Mouse (Mus musculus) heart, postnatal 4 days (tissue): ENCODE results near the gene Stat5b. TPM values are rescaled to one million over a fixed set of nuclear protein-coding genes. Genes with fewer than 3 reads are reported as not detected.

Source experiments
- DNase-seq: peaks from one replicate; pipeline ENCODE4 v3.0.0; 2021
- total RNA-seq, 2 experiments: library from RNA; stranded (reverse); gene quantifications; 2 replicates each; pipeline ENCODE4 v1.2.3; 2021

The Stat5b gene
- total RNA-seq, 2 experiments from 2014 or later = 45.4 to 52.4 TPM

DNA sequence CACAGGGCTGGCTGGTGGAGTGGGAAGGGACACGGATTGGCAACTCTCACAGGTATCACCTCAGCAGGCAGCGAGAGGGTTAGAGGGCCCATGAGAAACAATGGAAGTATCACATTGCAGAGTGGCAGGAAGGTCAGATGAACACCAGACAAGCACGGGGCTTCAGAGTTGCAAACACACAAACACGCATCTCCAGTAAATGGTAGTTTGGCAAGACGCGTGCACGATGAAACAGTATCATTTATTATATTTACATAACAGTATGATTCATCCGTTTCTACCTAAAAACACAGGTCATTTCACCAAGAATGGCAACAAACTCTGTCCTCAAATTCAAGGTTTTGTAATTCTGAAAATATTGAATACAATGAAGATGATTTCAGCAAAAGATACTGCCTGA lies 11.0 kb downstream of the Stat5b start:
- no peak for DNase-seq

DNA sequence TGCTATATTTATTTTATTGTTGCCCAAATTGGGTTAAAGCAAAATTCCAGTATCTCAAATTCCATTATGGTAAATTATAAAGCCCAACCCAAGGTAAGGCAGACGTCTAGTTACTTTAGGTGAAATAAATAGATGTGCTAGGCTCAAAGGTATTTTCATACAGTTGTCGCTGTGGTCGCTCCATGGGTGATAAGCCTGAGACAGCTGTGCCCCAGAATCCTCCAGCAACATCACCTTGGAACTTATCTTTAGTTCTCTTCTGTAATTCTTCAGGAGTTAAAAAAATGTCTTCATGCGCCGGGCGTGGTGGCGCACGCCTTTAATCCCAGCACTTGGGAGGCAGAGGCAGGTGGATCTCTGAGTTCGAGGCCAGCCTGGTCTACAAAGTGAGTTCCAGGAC lies 11.6 kb downstream of the Stat5b start:
- no peak for DNase-seq

DNA sequence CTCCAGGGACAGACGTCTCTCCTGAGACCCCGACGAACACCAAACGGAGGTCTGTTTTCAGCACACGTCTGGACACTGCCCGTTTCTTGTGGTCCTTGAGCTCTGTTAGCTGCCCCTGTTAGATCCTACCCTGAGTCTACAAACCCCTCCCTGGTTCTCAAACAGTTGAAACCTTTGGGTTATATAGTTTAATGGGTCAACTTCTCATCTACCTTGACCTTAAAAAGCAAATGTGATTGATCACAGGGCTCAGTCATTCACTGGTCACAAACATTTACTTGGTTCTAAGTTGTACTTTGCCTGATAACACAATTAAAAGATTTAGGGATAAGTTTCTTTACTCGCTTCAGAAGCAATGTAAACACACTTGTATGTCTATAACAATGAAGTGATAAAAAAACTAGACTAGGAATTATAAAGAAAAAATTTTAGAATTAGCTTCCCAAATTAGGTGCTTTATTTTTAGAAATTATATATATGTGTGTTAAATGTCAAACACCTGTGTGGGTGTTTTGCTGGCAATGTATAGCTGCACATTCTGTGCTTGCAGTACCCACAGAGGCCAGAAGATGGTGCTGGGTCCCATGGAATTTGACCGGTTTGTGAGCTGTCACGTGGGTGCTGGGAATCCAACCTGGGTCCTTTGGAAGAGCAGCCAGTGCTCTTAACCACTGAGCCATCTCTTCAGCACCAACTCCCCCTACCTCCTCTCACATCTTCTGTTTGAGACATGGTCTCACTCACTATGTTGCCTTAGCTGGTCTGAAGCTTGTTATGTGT lies 13.4 kb downstream of the Stat5b start:
- no peak for DNase-seq

DNA sequence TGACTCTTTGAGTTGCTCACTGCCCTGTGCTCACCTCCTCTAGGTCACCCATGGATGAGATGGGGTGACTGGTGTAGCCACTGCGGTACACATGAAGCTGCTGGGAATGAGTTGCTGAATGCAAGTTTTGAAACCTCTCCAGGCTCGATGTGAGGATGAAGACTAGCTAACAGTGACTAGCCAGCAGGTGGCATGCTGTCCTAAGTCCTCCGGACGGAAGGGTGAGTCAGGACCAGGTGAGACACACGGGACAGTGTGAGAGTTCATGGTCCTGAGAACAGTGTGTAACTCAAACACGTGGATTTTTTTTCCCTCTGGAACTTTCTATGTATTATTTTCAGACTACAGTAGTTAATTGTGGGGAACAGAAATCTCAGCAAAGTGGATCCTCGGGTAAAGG lies 17.1 kb downstream of the Stat5b start:
- DNase-seq = no peak

DNA sequence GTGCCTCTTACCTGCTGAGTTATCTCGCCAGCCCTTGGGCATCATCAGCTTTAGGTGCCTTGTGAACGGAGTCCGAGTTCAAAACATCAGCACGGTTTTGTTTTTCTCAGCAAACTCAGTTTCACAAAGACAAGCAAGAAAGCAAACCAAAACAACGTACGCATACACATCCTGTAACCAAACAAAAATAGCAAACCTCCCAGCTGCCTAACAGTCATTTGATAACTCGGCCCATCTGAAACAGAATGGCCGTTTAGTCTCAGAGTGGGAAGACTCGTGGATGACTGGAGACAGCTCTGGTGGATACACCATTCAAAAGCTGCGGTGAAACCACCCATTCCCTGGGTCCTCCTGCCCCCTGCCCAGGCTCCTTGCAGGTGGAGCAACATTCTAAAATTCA lies 19.1 kb downstream of the Stat5b start:
- no peak for DNase-seq

DNA sequence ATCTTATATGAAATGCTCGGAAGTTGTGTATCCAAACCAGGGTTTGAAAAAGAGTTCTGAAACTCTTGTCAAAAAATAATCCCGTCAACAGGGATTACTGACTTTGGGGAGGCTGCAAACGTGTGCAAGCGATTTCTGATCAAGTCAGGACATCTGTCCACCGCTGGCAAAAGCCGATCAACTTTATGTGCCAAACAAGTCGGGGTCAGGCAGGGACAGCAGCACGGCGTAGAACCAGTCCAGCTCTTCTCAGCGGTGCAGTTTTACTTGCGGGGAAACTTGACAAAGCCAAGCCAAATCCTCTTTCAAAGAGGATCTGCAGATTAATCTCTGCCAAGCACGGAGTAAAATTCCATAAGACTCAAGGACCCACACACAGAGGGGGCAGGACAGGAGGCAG lies 20.8 kb downstream of the Stat5b start:
- no peak for DNase-seq

DNA sequence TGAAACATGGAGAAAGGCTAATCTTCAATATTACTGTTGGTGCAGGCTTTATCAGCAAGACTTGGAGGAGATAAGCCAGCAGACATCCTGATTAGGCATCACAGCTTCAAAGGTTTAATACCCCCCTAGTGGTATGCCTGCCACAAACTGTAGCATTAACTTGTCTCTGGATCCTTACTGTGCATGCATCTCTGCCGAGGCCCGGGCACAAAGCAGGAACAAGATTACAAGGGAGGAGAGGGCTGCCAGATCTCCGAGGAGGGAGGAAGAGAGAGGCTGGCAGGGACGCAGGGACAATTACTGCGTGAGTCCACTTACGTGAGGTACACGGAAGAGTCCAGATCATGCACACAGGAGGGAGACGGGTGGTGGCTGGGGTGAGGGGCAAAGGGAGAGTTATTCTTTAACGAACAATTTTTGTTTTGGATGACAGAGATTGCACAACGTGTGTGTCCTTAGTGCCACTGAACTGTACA lies 21.8 kb downstream of the Stat5b start:
- no peak for DNase-seq

DNA sequence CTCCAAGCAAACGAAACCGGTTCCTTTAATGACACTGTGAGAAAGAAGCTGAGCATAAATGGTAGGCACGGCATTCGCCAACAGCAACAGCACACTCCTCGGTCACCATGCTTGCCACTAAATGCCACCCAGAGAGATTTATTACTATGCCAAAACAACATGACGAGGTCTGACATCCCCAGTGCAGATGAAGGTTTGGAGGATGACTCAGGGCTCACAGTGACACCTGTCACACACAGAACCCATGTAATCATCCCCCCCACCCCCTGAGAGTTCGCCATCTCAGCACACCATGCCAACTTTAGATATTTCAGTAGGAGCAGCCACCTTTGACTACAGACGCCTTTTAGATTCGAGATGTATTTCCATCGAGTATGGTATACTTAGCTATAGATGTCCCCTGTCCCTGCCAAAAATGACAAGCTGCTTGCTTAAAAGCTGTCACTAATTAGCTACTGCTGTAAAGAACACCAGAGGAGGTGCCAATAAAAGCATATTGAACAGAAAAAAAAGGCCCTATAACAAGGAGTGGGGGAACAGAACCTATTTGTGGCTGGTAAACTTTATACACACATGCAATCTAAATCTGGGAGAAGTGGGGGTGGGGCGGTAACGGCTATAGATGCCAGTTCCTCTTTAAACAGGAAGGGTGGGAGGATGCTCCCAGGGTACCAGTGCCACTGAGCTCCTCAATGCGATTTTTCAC lies 24.2 kb downstream of the Stat5b start:
- DNase-seq = no peak

DNA sequence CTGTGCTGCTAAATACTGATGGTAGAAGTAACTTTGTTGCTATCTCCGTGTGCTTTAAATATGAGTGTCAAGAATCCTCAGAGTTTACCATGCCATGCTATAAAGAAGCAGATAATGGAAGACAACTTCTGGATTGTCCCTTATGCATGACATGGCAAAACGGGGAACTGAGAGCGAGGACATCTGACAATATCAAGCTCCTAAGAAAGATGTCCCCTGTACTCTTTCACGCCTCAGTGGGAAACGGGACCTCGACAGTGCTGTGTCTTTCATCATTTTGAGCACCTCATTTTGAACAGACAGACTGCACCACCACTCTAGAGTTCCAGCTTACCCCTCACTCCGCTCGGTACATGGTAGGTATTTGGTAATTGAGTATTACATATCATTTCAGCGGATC lies 25.1 kb downstream of the Stat5b start:
- DNase-seq = no peak

DNA sequence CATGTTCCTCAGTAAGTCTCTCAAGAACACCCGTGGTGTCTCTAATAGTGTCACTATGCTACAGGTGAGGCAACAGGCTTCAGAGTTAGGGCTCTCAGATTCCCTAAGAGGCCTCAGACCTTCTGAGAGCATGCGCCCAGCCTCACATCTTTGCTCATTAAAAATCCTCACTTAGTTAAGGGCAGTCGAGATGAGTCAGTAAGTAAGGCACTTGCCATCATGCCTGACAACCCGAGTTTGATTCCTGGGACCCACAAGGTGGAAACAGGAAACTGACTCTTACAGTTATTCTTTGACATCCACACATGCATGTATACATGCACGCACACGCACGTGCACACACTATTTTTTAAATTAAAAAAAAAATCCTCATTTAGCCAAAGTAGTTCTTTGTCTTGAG lies 26.0 kb downstream of the Stat5b start:
- DNase-seq = no peak

DNA sequence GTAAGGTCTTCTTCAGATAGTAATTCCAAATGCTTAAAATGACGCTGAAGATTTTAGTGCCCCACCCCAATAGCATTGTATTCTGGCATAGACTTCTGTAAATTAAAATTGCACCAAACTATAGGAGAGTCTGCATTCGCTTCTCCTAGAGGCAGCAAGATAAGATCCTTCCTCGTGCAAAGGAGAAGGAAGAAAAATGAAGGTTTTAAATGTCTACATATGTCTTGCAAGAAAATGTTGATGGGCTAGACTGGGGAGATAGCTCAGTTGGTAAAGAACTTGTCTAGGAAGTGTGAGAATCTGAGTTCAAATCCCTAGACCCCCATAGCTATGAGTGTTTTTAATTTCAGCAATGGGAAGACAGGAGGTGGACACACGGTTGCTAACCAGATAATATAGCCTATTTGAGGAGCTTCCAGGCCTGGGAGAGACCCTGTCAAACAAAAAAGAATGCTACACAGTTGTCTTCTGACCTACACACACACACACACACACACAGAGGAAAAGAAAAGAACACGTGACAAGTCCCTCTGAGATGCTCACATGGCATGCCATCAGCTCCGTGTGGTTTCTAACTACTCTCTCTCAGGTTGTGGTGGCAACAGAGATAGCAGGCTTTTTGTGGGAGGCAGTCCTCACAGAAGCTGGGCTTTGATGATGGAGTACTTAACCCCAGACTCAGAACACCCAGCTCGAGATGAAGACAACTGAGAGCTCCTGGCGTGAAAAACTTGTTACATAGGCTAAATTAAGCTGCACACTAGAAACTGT lies 26.8 kb downstream of the Stat5b start:
- DNase-seq = no peak

DNA sequence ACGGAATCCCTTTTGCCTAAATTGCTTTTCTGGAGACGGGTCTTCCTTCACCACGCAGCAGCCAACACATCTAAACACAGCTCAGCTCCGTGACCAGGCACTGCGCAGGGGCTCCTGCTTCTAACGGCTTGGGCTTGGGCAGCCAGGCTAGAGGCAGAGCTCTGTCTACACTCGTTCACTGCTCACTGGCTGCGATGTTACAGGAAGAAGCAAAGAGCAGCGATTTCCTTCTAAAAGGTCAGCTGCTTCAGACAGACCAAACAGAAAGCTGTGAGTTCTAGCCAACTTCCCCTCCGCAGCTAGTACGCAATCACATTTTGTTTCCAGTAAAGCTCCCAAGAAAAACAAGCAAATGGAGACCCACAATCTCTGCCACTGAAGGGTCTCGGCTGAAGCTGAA lies 28.2 kb downstream of the Stat5b start:
- DNase-seq = peak; percentile 58

DNA sequence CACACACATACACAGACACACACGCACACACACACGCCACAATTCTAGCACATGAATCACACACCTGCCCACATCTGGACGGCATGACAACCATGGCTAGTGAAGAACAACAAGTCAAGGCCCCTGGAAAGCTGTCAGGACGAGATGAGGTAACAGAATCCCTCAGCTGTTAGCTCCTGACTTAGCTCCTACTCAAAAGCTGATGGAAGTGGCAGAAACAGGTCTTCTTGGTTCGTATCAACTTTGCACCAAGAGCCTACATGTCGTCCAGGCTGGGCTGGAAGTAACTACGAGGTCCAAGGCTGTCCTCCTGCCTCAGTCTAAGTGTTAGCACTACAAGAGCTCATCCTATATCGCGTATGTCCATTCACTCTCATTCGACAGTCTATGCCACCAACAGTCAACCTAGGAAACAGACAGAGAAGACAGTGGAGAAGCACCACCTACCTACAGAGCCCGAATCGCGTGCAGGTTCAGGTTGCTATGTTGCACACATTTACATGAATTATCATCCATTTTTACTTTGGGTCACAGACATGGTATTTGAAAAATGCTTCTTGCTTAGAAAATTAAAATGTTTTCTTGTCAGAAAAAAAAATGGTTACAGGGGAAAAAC lies 28.8 kb downstream of the Stat5b start:
- no peak for DNase-seq

DNA sequence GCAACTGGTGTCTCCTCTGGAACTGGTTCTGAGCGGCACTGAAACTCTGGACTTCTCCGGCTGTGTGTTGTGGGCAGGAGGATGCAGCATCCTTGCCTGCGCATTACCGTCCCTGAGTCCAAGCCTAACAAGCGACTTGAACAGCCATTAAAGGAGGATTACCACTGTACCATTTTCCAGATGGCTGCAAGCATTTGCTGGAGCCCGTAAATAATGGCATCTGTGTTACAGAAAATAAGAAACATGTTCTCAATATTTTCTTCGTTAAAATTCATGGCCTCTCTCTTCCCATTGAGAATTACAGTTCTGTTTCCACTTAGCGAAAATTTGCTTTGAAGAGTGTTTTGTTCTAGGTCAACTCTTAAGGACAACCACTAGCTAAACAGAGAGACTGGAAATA lies 30.5 kb downstream of the Stat5b start:
- DNase-seq = no peak

DNA sequence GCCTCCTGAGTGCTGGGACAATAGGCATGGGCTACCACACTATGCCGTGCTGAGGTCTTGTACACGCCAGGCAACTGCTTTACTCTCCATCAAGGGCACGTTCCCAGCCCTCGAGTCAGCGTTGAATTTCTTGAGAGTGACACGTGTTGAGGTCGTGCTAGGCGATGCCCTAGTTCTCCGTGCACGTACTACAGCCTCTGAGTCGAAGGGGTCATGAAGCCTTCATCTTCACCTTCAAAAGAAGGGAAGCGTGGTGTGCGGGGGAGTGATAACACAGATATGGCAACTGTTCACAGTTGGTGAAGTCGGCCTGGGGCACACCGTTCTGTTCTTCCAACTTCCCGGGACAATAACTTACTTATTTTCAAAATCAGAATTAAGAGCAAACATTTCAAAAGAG lies 30.9 kb downstream of the Stat5b start:
- DNase-seq = no peak

DNA sequence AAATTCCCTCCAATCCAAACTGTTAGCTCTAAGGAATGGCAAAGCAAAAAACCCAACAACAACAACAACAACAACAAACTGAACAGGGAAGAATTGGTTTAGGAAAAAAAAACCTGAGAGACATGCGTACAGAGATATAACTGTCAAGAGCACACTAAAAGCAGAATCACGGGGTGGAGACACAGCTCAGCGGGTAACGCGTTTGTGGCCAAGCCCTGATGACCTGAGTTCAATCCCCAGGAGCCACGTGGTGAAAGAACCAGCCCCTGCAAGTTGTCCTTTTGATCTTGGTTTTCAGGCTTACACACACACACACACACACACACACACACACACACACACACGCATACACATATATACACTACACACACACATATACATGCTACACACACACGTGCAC lies 31.5 kb downstream of the Stat5b start:
- no peak for DNase-seq

DNA sequence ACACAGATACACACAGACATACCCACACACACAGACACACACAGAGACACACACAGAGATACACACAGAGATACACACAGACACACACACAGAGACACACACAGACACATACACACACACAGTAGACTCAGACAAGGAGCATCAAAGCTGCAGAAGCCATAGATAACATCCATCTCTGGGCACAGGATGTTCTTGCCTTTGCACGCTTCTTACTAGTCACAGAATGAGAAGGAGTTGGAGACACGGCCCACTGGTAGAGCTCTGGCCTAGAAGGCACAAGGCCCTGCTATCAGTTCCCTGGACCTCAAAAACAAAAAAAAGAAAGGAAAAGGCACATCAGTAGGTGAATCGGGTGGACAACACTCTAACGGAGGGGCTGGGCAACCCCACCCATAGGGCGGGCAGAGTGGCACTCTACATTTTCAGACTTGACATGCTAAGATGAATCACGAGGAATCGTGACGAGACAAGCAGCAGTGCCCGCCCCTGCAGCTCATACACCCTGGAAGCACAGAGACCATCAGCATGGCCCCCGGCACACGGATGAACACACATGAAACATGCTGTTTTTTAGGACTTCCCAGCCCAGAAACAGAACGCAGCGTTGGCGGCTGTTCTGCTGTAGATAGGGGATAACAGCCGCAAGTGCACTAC lies 32.0 kb downstream of the Stat5b start:
- no peak for DNase-seq

DNA sequence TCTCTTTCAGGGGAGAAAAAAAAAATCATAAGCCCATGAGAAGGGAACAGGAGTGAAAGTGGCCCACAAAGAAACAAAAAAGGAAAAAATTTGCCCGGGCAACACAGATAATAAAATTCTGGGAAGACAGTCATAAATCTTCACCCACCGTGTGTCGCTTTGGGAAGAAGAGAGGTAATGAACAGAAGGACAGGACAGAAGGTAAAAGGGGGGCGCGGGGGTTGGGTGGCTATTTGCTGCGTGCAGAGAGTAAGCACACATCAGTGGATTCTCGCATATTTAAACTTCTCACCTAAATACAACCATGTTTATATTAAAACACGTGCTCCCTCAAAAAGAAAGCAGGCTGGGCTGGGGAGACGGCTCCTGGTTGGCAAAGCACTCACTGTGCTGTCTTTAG lies 33.2 kb downstream of the Stat5b start:
- DNase-seq = no peak

DNA sequence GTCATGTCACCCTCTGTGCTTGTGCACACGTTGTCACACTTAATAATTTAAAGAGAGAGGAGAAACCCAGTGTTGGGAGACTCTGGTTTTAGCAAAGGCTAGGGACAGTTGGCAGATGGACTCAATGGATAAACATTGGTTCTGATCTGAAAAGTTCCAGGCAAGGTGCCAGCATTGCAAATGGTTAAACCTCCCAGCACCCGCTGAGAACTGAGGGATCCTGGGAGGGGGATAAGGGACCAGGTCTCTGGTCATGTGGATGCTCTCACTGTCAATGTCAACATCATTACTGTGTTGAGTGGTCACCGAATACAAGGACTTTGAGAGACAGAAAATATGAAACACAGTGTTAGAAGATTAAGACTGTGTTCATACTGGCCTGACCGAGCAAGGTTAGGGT lies 33.7 kb downstream of the Stat5b start:
- DNase-seq = no peak

DNA sequence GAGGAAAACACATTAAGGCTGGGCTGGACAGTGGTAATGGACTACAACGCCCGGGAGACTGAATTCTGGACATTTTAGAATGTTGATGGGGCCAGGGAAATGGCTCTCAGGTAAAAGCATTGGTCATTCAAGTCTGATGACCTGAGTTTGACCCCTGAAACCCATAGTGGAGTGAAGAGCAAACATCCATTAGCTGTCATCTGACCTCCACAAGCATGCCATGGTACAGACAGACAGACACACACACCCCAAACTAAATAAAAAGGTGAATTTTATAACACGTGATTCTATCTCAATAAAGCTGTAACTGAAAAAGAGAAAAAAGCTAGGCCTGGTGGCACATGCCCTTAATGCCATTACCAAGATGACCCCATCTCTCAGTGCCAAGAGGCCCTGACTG lies 34.2 kb downstream of the Stat5b start:
- no peak for DNase-seq

DNA sequence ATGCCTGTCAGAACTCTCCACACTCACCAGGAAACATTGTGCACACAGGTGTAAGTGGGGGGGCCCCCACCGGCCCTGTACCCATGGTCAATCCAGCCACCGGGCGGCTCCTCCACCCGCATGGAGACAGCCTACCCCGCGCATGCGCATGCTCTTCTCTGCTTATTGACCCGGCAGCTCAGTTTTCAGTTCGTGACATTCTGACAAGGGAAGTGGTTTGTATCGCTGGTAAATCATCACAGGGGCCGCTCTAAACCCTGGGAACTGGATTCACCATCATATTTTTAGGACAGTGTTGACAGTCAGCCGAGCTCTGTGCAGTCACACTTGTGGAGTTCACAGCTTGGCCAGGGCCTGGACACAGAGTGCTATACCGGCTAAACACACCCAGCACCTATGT lies 36.0 kb downstream of the Stat5b start:
- peak; percentile 83 for DNase-seq

DNA sequence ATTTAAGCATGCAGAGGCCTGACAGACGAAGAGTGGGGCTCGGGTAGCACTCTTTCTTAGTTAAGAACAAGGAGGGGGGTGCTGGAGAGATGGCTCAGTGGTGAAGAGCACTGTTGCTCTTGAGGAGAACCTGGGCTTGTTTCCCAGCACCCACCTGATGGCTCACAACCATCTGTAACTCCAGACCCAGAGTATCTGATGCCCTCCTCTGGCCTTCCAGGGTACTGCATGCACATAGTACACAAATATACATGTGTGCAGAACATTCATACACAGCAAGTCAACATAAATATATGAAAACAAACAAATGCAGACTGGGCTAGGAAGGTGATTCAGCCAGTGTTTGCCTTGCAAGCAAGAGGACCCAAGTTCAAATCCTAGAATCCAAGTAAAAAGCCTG lies 39.4 kb downstream of the Stat5b start:
- no peak for DNase-seq
